Mouse (Mus musculus): ENCODE results near the gene Gm43518. TPM values are rescaled to one million over a fixed set of nuclear protein-coding genes. Genes with fewer than 3 reads are reported as not detected.

The Gm43518 gene
- total RNA-seq, 4 experiments from 2014 or later = 0.94 TPM; not detected in 3

GRCm38 (mm10) chr5:123977231-123977630 is 50.0 kb downstream of the Gm43518 start:
- DNase-seq (ENCODE audit: low spot score in 2 of 2) = no peak

GRCm38 (mm10) chr5:123978131-123978530 is 50.9 kb downstream of the Gm43518 start:
- DNase-seq (ENCODE audit: low spot score in 2 of 2) = no peak

GRCm38 (mm10) chr5:123979221-123979979 is 52.2 kb downstream of the Gm43518 start:
- DNase-seq (ENCODE audit: low spot score in 2 of 2) = peak in 1 of 2 experiments; percentile 59

GRCm38 (mm10) chr5:123979980-123980369 is 52.8 kb downstream of the Gm43518 start:
- DNase-seq (ENCODE audit: low spot score in 2 of 2) = no peak

- no peak for DNase-seq (ENCODE audit: low spot score in 2 of 2)
Observed at GRCm38 (mm10) chr5:123980521-123981249, 53.5 kb downstream of the Gm43518 start.

- no peak for DNase-seq (ENCODE audit: low spot score in 2 of 2)
Observed at GRCm38 (mm10) chr5:123981250-123981554, 54.0 kb downstream of the Gm43518 start.

- no peak for DNase-seq (ENCODE audit: low spot score in 2 of 2)
Observed at GRCm38 (mm10) chr5:123982838-123983237, 55.6 kb downstream of the Gm43518 start.

- no peak for DNase-seq (ENCODE audit: low spot score in 2 of 2)
Observed at GRCm38 (mm10) chr5:123985434-123985833, 58.2 kb downstream of the Gm43518 start.

GRCm38 (mm10) chr5:123986925-123987324 is 59.7 kb downstream of the Gm43518 start:
- no peak for DNase-seq (ENCODE audit: low spot score in 2 of 2)

GRCm38 (mm10) chr5:123987511-123987910 is 60.3 kb downstream of the Gm43518 start:
- no peak for DNase-seq (ENCODE audit: low spot score in 2 of 2)

Other genes with a start within 250 kb of the Gm43518 start
- 100 to 1,000 TPM; 341 to 375 (median 357) TPM for gene Clip1, start 242.8 kb upstream of the Gm43518 start, total RNA-seq (2022)
- 10 to 100 TPM in 3 of 4 experiments, 1 to 10 TPM in 1; 10.0 to 15.4 (median 11.6) TPM for gene Zcchc8, start 206.3 kb upstream of the Gm43518 start, total RNA-seq (2022)
- 10 to 100 TPM; 28.1 to 39.6 (median 33.0) TPM for gene Rsrc2, start 178.0 kb upstream of the Gm43518 start, total RNA-seq (2022)
- gene Kntc1, start 177.7 kb upstream of the Gm43518 start, total RNA-seq (2022) = under 1 TPM in 1 of 4 experiments, not detected in 3; 0.05 TPM
- gene Hcar2, start 61.9 kb upstream of the Gm43518 start, total RNA-seq (2022) = under 1 TPM in 2 of 4 experiments, not detected in 2; 0.13 to 0.25 TPM
- gene Hcar1, start 47.4 kb upstream of the Gm43518 start, total RNA-seq (2022) = under 1 TPM; 0.12 to 0.72 (median 0.32) TPM
- 10 to 100 TPM; 49.2 to 59.2 (median 52.6) TPM for gene Denr, start 20.2 kb upstream of the Gm43518 start, total RNA-seq (2022)
- 1 to 10 TPM in 3 of 4 experiments, under 1 TPM in 1; 0.56 to 2.1 (median 1.3) TPM for gene Ccdc62, start 3.3 kb downstream of the Gm43518 start, total RNA-seq (2022)
- 10 to 100 TPM in 2 of 4 experiments, 1 to 10 TPM in 2; 8.7 to 15.9 (median 11.4) TPM for gene Hip1r, start 46.2 kb downstream of the Gm43518 start, total RNA-seq (2022)
- gene Vps37b, start 104.9 kb downstream of the Gm43518 start, total RNA-seq (2022) = 1 to 10 TPM; 4.6 to 6.2 (median 5.1) TPM
- gene Abcb9, start 168.4 kb downstream of the Gm43518 start, total RNA-seq (2022) = 1 to 10 TPM; 7.2 to 9.5 (median 8.8) TPM
- 10 to 100 TPM; 15.4 to 19.7 (median 17.3) TPM for gene Ogfod2, start 184.9 kb downstream of the Gm43518 start, total RNA-seq (2022)
- 10 to 100 TPM; 36.7 to 46.8 (median 44.1) TPM for gene Arl6ip4, start 188.7 kb downstream of the Gm43518 start, total RNA-seq (2022)

All from gastrocnemius, adult 8-10 months (tissue).